In the genomic region with DNA sequence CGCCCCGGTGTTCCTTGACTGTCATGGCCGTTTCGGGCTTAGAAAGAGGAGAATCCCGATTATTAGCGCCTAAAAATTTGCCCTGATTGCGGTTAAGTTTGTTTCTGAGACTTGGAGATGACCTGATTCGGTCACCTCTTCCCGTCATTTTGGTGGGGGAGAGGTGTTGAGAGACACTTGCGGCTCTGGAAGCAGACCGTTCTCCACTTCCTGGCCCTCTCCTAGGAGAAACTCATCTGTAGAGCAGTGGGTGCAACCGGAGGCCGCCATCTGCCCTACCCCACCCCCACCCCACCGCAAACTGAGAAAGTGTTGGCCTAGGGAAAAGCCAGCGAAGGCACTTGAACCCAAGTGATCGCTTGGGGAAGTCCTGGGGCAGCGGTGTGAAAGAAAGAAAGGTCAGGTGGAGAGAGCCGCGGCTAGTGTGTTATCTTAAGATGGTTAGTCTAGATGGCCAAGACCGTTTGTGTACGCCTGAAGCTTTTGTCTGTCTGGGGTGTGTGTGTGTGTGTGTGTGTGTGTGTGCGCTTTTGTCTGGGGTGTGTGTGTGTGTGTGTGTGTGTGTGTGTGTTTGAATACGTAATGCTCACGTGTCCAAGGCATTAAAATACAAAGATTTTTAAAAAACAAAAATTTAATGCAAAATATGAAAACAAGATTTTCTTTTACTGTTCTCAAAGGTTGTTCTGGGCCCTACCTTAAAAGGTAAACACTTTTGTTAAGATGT, we compare ENCODE assay signal across 8 mouse cellular contexts. TPM values are rescaled to one million over a fixed set of nuclear protein-coding genes. Genes with fewer than 3 reads are reported as not detected.
DNase-seq lines count a peak whose midpoint lies in the region; ATAC-seq and TF ChIP-seq lines count a peak whose summit lies in the region.

No protein-coding gene starts in this region.

- DNase-seq in cerebellum, adult 2 months = no peak
- no peak for DNase-seq in cerebellum, postnatal 36 days
- peak; percentile 16 for DNase-seq in urinary bladder, postnatal 14 days (ENCODE audit: low spot score)
- DNase-seq in urinary bladder, postnatal 36 days (ENCODE audit: low spot score in 2 of 2) = no peak
- peak; percentile 70 for DNase-seq in limb, embryonic 11.5 days (ENCODE audit: low spot score)
- peak; percentile 70 for DNase-seq in midbrain, embryonic 14.5 days
- peak; percentile 59 for DNase-seq in thymus, postnatal 4 days

- peak overlapping the region; percentile 80 for H3K27ac ChIP-seq in cerebellum, adult 2 months (ENCODE audit: insufficient read depth, low read length)
- peak overlapping the region; percentile 98 for H3K27ac ChIP-seq in forebrain, embryonic 13.5 days
- peak overlapping the region; percentile 97 for H3K27ac ChIP-seq in limb, embryonic 11.5 days (replicated peaks; ENCODE audit: low read depth, low read length)
- peak overlapping the region; percentile 97 for H3K27ac ChIP-seq in midbrain, embryonic 14.5 days (replicated peaks; ENCODE audit: low read depth, low read length)

- peak overlapping the region; percentile 67 for H3K4me2 ChIP-seq in forebrain, embryonic 13.5 days
- peak overlapping the region; percentile 72 for H3K4me2 ChIP-seq in limb, embryonic 11.5 days (ENCODE audit: low read depth, severe bottlenecking)
- peak overlapping the region; percentile 66 for H3K4me2 ChIP-seq in midbrain, embryonic 14.5 days (ENCODE audit: low read length)

- H3K27me3 ChIP-seq in cerebellum, adult 2 months (ENCODE audit: control insufficient read depth, insufficient read depth, low read length) = no peaks in the 10 kb centered on the region
- H3K27me3 ChIP-seq in forebrain, embryonic 13.5 days = no peaks in the 10 kb centered on the region
- H3K27me3 ChIP-seq in limb, embryonic 11.5 days (ENCODE audit: control insufficient read depth, insufficient read depth, low read length) = no peaks in the 10 kb centered on the region
- no peaks in the 10 kb centered on the region for H3K27me3 ChIP-seq in midbrain, embryonic 14.5 days (ENCODE audit: control insufficient read depth, insufficient read depth, low read length)

- H3K36me3 ChIP-seq in forebrain, embryonic 13.5 days (ENCODE audit: poor library complexity, severe bottlenecking) = peaks cover 7% of the 10 kb centered on the region; the same call in 1 of the 2 replicates
- no peaks in the 10 kb centered on the region for H3K36me3 ChIP-seq in limb, embryonic 11.5 days (ENCODE audit: control insufficient read depth, insufficient read depth, low read length)
- H3K36me3 ChIP-seq in midbrain, embryonic 14.5 days (ENCODE audit: control insufficient read depth, insufficient read depth, low read length) = peaks cover 7% of the 10 kb centered on the region; the same call in 1 of the 2 replicates

- TF ChIP-seq POLR2A in cerebellum, adult 2 months (IDR thresholded peaks at IDR 0.05; ENCODE audit: borderline replicate concordance, insufficient read depth, low read length) = no peak

- H3K9ac ChIP-seq in forebrain, embryonic 13.5 days = peak overlapping the region; percentile 98
- H3K9ac ChIP-seq in limb, embryonic 11.5 days (ENCODE audit: low read length) = peak overlapping the region; percentile 98
- peak overlapping the region; percentile 97 for H3K9ac ChIP-seq in midbrain, embryonic 14.5 days (replicated peaks; ENCODE audit: low read length)

- H3K9me3 ChIP-seq in forebrain, embryonic 13.5 days (replicated peaks) = no peaks in the 10 kb centered on the region
- H3K9me3 ChIP-seq in limb, embryonic 11.5 days (ENCODE audit: control insufficient read depth, low read length) = no peaks in the 10 kb centered on the region
- H3K9me3 ChIP-seq in midbrain, embryonic 14.5 days (ENCODE audit: control insufficient read depth, low read length) = no peaks in the 10 kb centered on the region

- TF ChIP-seq CTCF in cerebellum, adult 2 months (IDR thresholded peaks at IDR 0.05; ENCODE audit: borderline replicate concordance, insufficient read depth, low read depth, low read length) = no peak

- ATAC-seq in forebrain, embryonic 13.5 days = peak; percentile 75
- peak; percentile 84 for ATAC-seq in limb, embryonic 11.5 days (ENCODE audit: insufficient number of reproducible peaks, low FRiP score, low TSS enrichment, low read depth)
- peak; percentile 76 for ATAC-seq in midbrain, embryonic 14.5 days (ENCODE audit: low FRiP score, low TSS enrichment)

- peak overlapping the region; percentile 66 for H3K4me3 ChIP-seq in cerebellum, adult 2 months (replicated peaks; ENCODE audit: insufficient read depth, low read depth, low read length)
- peak overlapping the region; percentile 91 for H3K4me3 ChIP-seq in forebrain, embryonic 13.5 days
- peak overlapping the region; percentile 76 for H3K4me3 ChIP-seq in limb, embryonic 11.5 days (ENCODE audit: low read depth, low read length)
- peak overlapping the region; percentile 95 for H3K4me3 ChIP-seq in midbrain, embryonic 14.5 days (replicated peaks; ENCODE audit: low read depth, low read length)

- H3K4me1 ChIP-seq in cerebellum, adult 2 months (ENCODE audit: control insufficient read depth, insufficient read depth, low read length) = peaks cover 2% of the 10 kb centered on the region
- H3K4me1 ChIP-seq in forebrain, embryonic 13.5 days = peaks cover 33% of the 10 kb centered on the region
- H3K4me1 ChIP-seq in limb, embryonic 11.5 days (ENCODE audit: control insufficient read depth, insufficient read depth, low read length) = peaks cover 6% of the 10 kb centered on the region; the same call in 1 of the 2 replicates
- H3K4me1 ChIP-seq in midbrain, embryonic 14.5 days (ENCODE audit: control insufficient read depth, insufficient read depth, low read length) = peaks cover 18% of the 10 kb centered on the region

- under 1% methylated on average over 24 of the region's 24 CpGs for WGBS in cerebellum, adult 2 months
- WGBS in forebrain, embryonic 13.5 days = 0% methylated on average over 24 of the region's 24 CpGs
- under 1% methylated on average over 24 of the region's 24 CpGs for WGBS in limb, embryonic 11.5 days
- WGBS in midbrain, embryonic 14.5 days = under 1% methylated on average over 24 of the region's 24 CpGs

RNA-seq across cellular contexts. Expression of a gene that starts 0.8 kb away (rescaled TPM):
- 22.6 and 24.6 TPM in 2 replicates for polyA plus RNA-seq in cerebellum, adult 2 months (2012; rRNA removed)
- 58.5 and 58.6 TPM in 2 replicates for polyA plus RNA-seq in forebrain, embryonic 13.5 days (2015; fragmentation: Nextera tagmentation; extraction: Ambion mirVana)
- 54.1 and 58.0 TPM in 2 replicates for polyA plus RNA-seq in limb, embryonic 11.5 days (2014; fragmentation: Nextera tagmentation; extraction: Ambion mirVana)
- 37.3 and 61.7 TPM in 2 replicates for polyA plus RNA-seq in midbrain, embryonic 14.5 days (2014; fragmentation: Nextera tagmentation; extraction: Ambion mirVana)

RNA-seq across cellular contexts. Expression of a gene that starts 17.0 kb away (rescaled TPM):
- polyA plus RNA-seq in cerebellum, adult 2 months (2012; rRNA removed) = 0.11 TPM in 1 of 2 replicates, not detected in the other
- polyA plus RNA-seq in forebrain, embryonic 13.5 days (2015; fragmentation: Nextera tagmentation; extraction: Ambion mirVana) = 0.03 and 0.26 TPM in 2 replicates
- polyA plus RNA-seq in limb, embryonic 11.5 days (2014; fragmentation: Nextera tagmentation; extraction: Ambion mirVana) = 0.88 and 0.91 TPM in 2 replicates
- polyA plus RNA-seq in midbrain, embryonic 14.5 days (2014; fragmentation: Nextera tagmentation; extraction: Ambion mirVana) = not detected in 2 replicates

RNA-seq across cellular contexts. Expression of a gene that starts 40.1 kb away (rescaled TPM):
- 56.4 and 61.2 TPM in 2 replicates for polyA plus RNA-seq in cerebellum, adult 2 months (2012; rRNA removed)
- 25.5 and 30.6 TPM in 2 replicates for polyA plus RNA-seq in forebrain, embryonic 13.5 days (2015; fragmentation: Nextera tagmentation; extraction: Ambion mirVana)
- 33.8 and 41.1 TPM in 2 replicates for polyA plus RNA-seq in limb, embryonic 11.5 days (2014; fragmentation: Nextera tagmentation; extraction: Ambion mirVana)
- 27.0 and 27.9 TPM in 2 replicates for polyA plus RNA-seq in midbrain, embryonic 14.5 days (2014; fragmentation: Nextera tagmentation; extraction: Ambion mirVana)

RNA-seq across cellular contexts. Expression of a gene that starts 49.8 kb away (rescaled TPM):
- not detected in 2 replicates for polyA plus RNA-seq in cerebellum, adult 2 months (2012; rRNA removed)
- polyA plus RNA-seq in forebrain, embryonic 13.5 days (2015; fragmentation: Nextera tagmentation; extraction: Ambion mirVana) = not detected in 2 replicates
- polyA plus RNA-seq in limb, embryonic 11.5 days (2014; fragmentation: Nextera tagmentation; extraction: Ambion mirVana) = not detected in 2 replicates
- polyA plus RNA-seq in midbrain, embryonic 14.5 days (2014; fragmentation: Nextera tagmentation; extraction: Ambion mirVana) = not detected in 2 replicates

Comparison
In these comparisons a context has a peak if more than half of its experiments do, and no peak if none do; other contexts are left out.
1. DNase-seq: peak in urinary bladder, postnatal 14 days (single experiment), limb, embryonic 11.5 days (single experiment), midbrain, embryonic 14.5 days (single experiment) and thymus, postnatal 4 days (single experiment); none in cerebellum, adult 2 months (0 of 2), cerebellum, postnatal 36 days (0 of 2) and urinary bladder, postnatal 36 days (0 of 2).
2. Peak in every context shown above with its lines, with median percentiles within 50 percentile points of each other: H3K27ac ChIP-seq, H3K4me3 ChIP-seq, ATAC-seq, H3K4me2 ChIP-seq and H3K9ac ChIP-seq.